Mouse (Mus musculus): ENCODE measurements around the gene Tfip11. TPM values are rescaled to one million over a fixed set of nuclear protein-coding genes. Genes with fewer than 3 reads are reported as not detected.

Tfip11 gene
- total RNA-seq (2021): 10 to 100 TPM; 10.6 to 10.7 TPM
- long read RNA-seq, experiment 1, partial matches to known transcripts: 3 of 15 reads
- long read RNA-seq, experiment 1, other reads (novel, unspliced or antisense): 10 of 15 reads
- long read RNA-seq, experiment 2, transcript Tfip11-201 (14 exons, 3,560 nt): major isoform, 6 of 19 reads
- long read RNA-seq, experiment 2, partial matches to known transcripts: 5 of 19 reads
- long read RNA-seq, experiment 2, other reads (novel, unspliced or antisense): 7 of 19 reads

DNA sequence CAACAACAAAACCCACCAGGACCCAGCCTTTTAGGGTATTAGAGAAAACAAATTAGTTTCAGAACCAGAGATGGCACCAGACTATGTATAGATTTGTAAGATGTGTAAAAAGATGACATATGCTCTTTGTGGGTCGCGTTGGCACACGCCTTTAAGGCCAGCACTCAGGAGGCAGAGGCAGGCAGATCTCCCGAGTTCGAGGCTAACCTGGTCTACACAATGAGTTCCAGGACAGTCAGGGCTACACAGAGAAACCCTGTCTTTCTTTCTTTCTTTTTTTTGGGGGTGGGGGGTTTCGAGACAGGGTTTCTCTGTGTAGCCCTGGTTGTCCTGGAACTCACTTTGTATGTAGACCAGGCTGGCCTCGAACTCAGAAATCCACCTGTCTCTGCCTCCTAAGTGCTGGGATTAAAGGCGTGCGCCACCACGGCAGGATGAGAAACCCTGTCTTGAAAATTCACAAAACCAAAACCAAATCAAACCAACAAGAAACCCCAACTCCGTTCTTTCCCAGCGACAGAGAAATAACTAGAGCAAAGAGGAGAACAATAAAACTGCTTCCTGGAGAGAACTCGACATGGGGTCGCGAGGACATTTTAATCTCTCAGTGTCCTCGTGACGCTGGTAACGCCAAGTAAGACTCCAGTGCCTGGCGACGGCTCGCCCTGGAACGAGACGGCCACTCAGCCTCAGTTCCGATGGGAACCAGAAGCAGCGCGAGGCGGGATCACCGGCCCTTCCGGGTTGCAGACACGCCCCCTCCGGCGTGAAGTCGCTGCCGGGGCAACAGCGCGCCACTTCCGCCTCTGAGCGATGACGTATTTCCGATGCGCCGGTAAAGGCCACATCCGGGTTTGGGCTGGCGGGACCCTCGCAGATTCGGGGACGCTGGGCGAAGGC, at the start of gene Tfip11:
TSS of gene Tfip11 (plus strand) at position 813 of the 900 bp plus-strand sequence.
- peak; percentile 92 for DNase-seq

DNA sequence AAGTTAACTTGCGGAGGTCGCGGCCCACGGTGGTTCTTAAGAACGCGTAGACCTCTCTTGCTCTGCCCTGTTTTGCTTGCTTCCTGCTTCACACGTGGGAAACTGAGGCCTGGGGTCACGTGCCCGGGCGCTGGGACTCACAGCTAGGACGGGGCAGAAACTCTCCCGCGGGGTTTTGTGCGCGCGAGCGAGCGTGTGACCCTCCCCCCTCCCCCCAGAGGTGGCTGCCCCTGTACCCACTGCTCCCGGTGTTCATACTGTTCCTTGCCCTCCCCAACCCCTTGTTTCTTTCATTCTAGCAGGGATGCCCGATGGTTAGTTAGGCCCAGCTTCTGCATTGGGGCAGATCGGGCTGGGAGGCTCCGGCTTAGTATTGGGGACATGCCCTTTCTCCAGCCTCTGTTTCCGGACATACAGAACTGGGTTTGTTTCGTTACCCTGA, 49.2 kb upstream of the Tfip11 start:
- no peak for DNase-seq

DNA sequence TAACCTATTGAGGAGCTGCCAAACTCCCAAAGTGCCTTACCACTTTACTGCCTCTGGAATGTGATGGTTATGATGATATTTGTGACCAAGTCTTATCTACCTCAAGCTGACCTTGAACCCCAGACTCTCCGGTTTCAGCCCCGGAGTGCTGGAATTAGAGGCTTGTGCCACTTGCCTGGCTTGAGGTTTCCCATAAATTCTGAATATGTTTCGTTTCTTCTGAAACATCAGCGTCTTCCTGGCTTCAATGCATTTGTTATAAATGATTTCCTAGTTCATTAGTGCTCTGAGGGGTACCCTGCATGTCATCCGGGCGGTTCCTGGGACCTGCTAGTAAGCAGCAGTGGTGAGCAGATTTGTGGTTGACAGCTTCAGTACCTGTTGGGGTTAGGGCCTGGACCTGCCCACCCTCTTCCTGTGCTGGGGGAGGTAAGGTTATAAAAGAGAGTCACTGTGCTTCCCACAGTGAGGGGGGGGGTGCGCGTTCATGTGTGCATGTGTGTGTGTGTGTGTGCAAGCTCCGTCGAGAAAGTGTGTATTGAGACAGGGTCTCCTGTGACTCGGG, 48.2 kb upstream of the Tfip11 start:
- no peak for DNase-seq

DNA sequence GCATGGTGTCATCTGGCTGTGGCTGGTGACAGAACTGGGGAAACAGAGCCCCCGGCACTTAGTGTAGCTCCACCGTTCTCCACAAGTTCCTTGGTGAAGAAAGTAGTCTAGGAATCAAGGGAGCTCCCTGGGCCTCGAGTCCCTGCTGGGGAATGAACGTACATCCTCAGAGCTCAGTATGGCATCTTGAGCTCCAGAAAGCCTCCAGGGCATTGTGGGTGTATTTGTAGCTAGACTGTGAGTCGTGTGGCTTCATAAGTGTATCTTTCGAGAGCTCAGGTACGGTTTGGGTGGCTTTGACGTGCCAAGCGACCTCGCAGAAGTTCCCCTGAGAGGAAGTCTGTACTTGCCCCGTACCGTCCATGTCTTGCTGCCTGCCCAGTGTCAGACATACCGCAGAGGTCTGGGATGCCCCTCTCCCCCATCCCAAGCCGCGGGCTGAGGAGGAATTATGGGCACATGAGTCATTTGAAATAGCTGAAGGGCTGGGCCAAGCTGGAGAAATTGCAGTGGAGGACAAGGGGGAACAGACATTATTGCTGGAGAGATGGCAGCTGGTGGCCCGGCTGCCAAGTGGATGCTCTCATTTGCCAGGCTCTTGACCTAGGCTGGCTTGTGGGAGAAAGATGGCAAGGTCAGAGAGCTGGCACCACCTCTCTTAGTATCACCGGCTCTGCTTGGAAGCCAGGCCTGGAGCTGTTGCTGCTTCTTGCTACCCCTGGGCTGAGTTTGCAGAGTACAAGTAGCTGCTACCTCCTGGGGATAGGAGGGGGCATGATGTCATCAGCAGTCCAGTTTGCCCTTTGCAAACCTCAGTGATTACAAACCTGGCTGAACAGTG, 46.8 kb upstream of the Tfip11 start:
- DNase-seq: peak; percentile 81

DNA sequence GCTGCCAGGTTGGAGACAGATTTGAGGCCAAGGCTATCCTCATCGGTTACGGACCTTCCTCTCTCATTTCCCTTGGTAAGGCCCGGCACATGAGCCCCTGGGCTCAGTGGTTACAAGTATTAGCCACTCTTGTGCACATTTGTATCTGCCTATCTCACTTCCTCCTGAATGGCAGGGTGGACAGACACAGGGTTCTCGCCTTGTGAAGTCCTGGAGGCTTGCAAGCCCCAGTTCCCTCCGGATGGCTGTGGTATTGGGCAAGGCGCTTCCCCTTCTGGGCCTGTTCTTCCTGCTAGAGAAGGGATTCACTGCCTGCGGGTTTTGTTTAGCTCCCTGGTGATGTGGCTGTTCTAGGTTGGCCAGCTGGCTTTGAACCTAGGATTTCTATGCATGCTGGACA, 46.0 kb upstream of the Tfip11 start:
- no peak for DNase-seq

DNA sequence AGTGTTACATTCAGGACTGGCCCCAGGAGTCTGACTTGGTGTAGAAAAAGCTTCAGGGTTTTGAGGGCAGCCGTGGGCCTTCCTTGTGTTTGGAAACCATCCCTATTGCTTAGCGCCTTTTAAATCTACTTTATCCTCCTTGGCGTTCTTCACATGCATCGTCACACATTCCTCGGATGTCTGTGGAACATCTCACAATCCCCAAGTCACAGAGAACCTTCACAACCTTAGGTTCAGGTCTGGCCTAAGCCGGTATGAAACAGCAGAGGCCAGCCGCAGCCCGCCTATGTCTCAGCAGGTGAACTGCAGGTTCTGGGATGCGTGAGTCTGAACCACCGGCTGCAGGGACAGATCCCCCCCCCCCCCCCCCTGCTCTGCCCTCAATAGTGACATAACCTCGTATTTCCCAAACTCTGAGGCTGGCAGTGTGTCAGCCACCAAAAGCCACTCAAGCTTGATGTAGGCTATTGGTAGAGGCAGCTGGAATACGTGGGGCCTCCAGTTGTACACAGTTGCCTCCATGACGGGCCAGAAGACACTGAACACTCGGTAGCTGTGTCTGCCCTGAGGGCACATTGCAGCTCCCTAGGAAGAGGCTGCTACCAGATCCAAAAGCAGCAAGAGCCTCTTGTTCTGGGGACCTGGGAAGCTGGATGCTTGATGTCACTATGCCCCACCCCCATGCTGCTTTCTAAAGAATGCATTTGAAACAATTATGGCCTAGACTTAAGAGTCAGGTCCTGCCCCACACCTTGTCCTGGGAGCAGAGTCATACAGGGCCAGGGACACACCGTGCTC, 45.1 kb upstream of the Tfip11 start:
- DNase-seq: no peak

DNA sequence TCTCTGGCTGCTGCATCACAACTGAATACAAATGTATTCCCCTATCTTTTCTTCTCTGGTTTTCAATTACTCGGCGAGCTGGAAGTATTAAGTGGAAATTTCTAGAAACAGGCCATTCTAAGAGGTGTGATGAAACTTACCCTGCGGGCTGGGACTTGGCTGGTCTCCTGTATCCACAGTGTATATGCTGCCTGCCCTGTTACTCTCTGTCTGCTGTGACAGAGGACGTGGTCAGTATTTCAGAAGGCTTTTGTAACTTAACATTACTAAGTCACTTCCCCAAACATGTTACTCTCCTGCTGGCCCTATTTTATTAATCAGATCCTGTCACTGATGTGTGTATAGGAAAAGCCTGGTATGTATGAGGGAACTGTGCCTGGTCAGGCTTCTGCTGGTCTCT, 44.5 kb upstream of the Tfip11 start:
- no peak for DNase-seq

DNA sequence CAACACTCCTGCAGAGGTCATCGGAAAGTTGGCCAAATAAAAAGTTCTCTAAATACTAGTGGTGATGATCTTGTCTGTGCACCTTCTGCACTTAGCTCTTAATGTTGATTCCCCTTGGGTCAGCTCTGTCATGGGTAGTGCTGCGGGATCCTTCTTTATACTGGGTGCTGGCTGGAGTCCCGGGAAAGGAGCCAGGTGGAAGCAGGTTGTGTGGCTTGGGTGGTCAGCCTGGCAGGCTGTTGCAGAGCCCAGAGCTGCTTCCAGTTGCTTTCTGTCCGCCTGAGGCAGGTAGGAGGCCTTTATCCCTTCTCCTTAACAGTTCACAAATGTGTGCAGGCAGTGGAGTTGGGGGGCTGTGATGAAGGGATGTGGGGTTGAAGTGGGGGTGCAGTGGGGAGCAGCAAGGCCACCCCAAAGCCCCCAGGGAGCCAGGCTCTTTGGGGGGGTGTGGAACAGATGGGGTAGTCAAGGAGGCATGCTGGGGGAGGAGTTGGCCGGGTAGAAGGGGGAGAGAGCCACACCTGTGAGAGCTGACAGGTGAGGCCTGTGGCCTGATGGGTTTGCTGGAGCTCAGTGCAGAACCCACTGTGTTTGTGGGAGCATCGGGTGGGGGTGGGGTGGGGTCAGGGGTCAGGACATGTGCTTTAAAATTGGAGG, 43.9 kb upstream of the Tfip11 start:
- no peak for DNase-seq

DNA sequence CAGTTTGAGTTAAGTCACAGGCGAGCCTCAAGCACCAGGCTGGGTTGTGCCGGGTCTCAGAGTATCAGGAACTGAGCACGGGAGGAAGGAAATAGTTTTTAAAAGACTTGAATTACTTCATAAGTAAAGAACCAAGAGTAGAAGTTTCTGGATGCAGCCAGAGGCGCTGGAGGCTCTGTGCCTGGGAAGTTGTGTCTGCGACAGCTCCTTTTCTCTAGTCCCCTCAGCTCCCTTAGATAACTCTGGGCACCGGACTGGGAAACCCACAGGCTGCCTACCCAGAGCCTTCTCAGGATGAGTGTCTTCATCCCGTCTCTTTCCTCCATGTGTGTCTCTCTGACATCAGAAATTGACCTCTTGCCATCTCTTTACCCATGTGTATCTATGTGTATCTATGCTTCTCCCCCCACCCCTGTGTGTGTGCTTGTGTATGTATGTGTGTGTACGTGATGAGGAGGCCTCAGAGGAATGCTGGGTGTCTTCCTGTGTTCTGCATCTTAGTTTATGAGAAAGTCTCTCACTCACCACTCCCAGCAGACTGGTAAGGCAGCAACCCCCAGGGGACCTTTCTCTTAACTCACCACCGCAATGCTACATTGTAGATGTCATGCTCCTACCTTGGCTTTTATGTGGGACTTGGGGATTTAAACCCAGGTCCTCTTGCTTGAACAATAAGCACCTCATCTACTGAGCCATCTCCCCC, 43.2 kb upstream of the Tfip11 start:
- no peak for DNase-seq

DNA sequence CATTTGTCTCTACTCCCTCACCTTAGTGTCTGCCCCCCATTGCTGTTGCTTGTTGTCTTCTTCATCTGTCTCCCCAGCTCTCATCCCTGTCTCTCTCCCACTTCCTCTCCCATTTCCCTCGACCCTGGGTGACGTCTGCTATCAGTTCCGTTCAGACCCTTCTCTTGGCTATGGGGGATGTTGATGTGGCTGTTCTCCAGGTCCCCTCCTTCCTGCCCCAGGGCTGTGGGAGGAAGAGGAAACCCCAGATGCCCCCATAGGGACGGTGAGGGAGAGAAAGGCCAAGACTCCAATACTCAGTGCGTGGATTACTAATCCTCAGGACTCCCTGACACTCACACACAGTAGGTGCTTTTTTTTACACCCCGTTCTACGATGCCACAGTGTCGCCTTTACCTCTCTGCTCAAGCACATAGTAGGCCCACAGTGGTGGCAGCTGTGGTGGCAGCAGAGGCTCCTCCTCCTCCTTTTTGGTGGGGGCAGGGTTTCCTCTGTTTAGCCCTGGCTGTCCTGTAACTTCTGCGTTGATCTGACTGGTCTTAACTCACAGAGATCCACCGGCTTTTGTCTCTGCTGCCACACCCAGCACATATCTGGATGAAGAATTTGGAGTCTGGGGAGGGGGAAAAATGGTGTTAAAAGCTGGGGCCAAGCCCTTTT, 42.5 kb upstream of the Tfip11 start:
- DNase-seq: no peak

DNA sequence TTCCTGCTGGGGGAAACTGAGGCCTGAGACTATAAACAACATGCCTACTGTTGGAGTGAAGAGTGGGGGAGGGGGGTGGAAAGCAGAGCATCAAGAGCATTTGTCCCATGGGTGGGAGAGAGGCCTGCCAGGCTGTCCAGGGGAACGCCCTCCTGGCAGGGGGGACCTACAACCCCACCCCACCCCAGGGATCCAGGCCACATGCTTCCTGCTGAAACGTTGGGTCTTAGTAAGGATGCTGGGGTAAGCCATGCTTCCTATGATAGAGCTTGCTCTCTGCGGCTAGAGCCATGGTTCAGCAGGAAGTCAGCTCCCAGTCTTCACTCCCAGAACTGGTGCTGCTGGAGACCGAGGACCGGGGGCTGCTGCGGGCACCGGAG, 42.0 kb upstream of the Tfip11 start:
- no peak for DNase-seq

DNA sequence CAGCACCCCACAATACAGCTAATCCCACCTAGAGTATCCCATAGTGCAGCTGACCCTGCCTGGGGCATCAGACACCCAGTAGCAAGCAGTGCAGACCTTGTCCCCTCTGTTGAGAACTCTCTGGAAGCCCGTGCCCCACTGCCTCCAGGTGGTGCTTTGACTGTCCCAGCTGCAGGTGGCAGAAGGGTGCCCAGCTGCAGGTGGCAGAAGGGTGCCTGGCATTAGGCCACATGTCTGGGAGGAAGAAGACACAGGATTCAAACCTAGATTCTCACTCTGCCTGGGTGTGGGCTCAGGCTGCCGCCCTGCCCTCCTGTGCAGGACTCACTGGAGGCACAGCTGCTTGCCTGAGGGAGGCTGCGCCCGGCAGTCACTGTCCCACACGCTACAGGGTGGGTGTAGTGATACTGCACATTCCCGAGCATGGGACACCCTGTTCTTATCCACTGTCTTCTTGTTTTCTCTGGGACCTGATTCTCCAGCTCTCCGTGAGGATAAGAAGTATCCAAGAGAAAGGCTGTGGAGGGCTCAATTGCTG, 40.5 kb upstream of the Tfip11 start:
- DNase-seq: no peak

DNA sequence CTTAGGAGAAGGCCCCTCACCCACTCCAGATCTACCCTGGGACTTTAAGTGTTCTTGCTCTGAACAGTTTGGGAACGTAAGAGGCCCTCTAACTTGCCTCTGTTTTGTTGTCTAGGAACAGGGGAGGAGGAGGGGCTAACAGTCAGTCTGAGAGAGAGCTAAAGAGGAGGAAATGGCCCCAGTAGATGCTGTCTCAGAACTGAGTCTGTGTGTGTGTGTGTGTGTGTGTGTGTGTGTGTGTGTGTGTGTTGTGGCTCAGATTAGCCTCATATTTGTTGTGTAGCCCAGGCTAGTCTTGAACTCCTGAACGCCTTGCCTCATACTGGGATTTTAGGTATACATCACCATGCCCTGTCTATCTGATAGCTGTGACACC, 39.6 kb upstream of the Tfip11 start:
- DNase-seq: no peak

DNA sequence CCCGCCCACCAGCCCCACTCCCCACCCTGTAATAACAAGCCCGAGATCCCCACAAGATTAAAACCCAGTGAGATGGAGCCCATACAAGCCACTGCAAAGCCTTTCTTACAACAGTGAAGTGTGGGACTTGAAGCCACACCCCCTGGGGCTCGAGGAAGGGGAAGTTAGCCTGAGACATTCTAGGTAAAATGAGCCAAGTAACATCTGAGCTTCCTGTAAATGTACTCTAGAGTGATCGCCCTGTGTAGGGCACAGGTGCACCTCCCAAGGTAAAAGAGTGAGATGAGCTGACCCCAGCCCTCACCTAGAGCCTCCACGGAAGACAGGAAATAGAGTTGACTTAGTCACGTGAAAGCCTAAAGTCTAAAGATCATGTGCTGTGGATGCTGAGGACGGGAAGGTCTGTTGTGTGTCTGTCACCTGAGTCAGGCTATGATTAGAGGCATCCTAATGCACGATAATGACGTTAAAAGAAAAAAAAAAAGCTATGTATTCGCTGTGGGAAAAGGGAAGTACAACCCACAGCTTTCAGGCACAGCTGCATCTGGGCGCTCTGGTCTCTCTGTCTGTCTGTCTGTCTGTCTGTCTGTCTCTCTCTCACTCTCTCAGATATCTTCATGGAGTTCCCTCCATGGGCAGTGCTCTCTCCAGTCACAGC, 39.0 kb upstream of the Tfip11 start:
- DNase-seq: no peak

DNA sequence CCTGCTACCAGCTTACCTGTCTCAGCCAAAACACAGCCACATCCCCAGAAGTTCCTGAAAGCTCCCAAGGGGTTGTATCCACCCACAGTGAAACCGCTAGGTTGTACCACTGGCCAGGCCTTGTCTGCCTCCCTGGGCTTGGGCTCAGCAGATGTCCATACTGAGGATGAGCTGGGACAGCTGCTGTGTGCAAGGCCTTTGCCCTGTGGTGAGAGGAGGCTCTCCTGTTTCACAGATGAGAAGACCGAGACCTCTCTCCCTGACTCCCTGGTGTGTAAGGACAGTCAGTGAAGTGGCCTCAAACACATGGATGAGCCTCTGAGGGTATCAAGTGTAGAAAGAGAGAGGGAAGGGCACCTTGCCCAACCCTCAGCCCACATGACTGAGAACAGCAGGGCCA, 38.5 kb upstream of the Tfip11 start:
- no peak for DNase-seq

DNA sequence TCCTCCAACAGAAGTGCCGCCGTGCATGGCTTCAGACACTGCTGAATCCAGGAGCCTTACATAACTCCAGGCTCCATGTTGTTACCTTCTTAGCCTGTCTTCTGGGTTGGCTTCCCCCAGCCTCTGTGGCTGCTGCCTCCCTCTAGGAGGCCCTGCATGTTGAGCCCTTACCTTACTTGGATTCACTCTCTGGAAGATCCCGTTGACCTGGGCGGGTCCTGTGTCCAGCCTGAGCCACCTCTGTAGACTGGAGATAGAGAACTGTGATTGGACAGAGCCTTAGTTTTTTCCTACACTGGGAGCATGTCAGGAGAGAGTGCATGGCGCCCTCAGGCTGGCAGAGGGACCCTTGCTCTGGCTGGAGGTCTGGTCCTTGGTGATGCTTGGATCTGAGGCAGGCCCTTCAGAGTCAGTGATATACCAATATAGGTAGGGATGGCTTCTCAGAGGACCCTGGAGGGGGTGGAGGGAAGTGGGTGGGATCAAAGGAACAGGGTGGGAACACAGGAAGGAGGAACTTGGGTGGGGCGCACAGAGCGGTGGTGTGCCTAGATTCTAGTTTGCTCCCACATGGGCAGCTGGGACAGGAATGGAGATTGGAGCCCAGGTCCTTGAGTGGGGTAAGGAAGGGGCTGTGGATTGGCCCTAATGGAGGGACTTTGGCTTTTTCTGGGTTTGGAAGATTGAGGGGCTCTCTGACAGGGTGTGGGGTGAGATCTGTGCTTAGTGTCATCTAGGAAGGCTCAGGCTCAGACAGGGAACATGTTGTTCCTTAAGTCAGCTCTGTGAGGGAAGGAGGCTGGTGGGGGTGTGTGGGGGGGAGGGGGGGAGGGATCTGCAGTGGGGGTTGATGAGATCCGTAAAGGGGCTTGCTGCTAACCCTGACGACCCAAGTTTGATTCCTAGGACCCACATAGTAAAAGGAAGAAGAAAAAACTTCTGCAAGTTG, 37.7 kb upstream of the Tfip11 start:
- peak; percentile 45 for DNase-seq

DNA sequence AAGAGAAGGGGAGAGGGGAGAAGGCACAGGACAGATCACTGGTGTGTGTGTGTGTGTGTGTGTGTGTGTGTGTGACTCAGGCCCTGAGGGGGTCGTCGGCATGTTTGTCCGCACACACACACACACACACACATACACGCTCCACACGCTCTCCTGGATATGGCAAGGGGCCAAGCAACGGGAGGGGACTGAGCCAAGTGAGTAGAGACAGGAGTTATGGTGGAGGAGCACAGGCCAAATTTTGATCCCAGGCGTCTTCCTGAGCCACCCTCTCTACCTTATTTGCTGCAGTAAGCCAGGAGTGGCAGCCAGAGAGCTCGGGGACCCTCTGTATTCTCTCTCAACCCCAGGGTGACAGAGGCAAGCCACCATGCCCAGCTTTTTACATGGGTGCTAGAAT, 36.9 kb upstream of the Tfip11 start:
- DNase-seq: no peak
